Mouse (Mus musculus) liver, adult 2 months (tissue): ENCODE measurements at regions not wholly inside any gene's neighbourhood (a gene's known extent, or its start where the extent isn't known, plus 50 kb on each side); places are given as distances from the start of the nearest gene placed in this dataset.

Experiments
- CTCF ChIP-seq: fragments of 200-500 bp; IDR thresholded peaks from 2 replicates; pipeline ENCODE4 v1.5.1; 2011; ENCODE audit warnings: low read depth, low read length, control low read depth
- POLR2A ChIP-seq: fragments of 200-500 bp; IDR thresholded peaks from 2 replicates; pipeline ENCODE4 v1.6.1; 2011; ENCODE audit warnings: low read length, control low read depth; ENCODE audit not compliant: insufficient read depth; ENCODE audit errors: extremely low read depth

- TF ChIP-seq CTCF = no peak
- TF ChIP-seq POLR2A = no peak
These were observed 454.7 kb downstream of the Med13l start for GRCm38 (mm10) chr5:119015181-119015580.
